Mouse (Mus musculus) lung, adult 2 months (tissue): ENCODE results near the gene Gpr150.

ENCODE experiments used
- CTCF ChIP-seq: fragments of 200-500 bp; IDR thresholded peaks from 2 replicates; pipeline ENCODE4 v1.5.1; 2011; ENCODE audit warnings: mild to moderate bottlenecking, low read length, control low read depth; ENCODE audit not compliant: insufficient read depth
- POLR2A ChIP-seq: fragments of 200-500 bp; IDR thresholded peaks from 2 replicates; pipeline ENCODE4 v1.6.1; 2011; ENCODE audit warnings: low read depth, mild to moderate bottlenecking, control low read depth, low read length, borderline replicate concordance; ENCODE audit errors: extremely low read depth

DNA sequence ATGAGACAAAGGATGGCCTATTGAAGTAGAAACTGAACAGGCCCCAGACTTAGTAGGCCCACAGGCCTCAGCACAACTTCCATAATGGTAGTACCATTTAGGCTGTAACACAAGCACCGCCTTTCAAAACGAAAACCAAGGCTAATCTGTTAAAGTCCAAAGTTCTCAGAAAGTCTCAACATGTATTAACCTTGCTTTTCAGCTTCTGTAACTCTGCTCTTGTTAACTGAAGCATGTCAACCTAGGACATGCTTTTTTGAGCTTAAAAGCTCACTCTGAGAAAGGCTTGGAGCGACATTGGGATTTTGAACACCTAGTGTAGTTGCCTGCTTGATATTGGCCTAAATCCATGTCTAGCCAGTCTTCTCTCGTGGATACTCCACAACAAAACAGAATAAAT lies 2.8 kb upstream of the Gpr150 start:
- no peak for TF ChIP-seq POLR2A
- TF ChIP-seq CTCF: no peak
